Mouse (Mus musculus) intestine, embryonic 16.5 days (tissue): ENCODE results near the gene Rps15. TPM values are rescaled to one million over a fixed set of nuclear protein-coding genes. Genes with fewer than 3 reads are reported as not detected.

Experiments
- ATAC-seq: fragments of 200-750 bp; cut with Nextera tagmentation; 2 replicates; pipeline ENCODE4 v1.8.0; 2017; ENCODE audit warnings: moderate TSS enrichment, moderate library complexity
- H3K27ac ChIP-seq: fragments of 300-500 bp; sonication (generic); 2 replicates; pipeline ENCODE4 v1.5.1; 2014; ENCODE audit warnings: mild to moderate bottlenecking, low read length
- H3K27me3 ChIP-seq: fragments of 300-500 bp; sonication (generic); replicated peaks from 2 replicates; pipeline ENCODE4 v1.6.1; 2014; ENCODE audit warnings: low read length, control low read depth, mixed read lengths; ENCODE audit not compliant: control insufficient read depth, insufficient read depth
- H3K36me3 ChIP-seq: fragments of 300-500 bp; sonication (generic); 2 replicates; pipeline ENCODE4 v1.6.1; 2014; ENCODE audit warnings: low read length, control low read depth; ENCODE audit not compliant: control insufficient read depth, insufficient read depth
- H3K4me1 ChIP-seq: fragments of 300-500 bp; sonication (generic); 2 replicates; pipeline ENCODE4 v1.6.1; 2014; ENCODE audit warnings: low read length, control low read depth, mixed read lengths; ENCODE audit not compliant: control insufficient read depth, insufficient read depth
- H3K4me2 ChIP-seq: fragments of 300-500 bp; sonication (generic); 2 replicates; pipeline ENCODE4 v1.6.1; 2014; ENCODE audit warnings: low read depth, low read length, control low read depth
- H3K4me3 ChIP-seq: fragments of 300-500 bp; sonication (generic); 2 replicates; pipeline ENCODE4 v1.5.1; 2014; ENCODE audit warnings: mild to moderate bottlenecking, low read length
- H3K9ac ChIP-seq: fragments of 300-500 bp; sonication (generic); 2 replicates; pipeline ENCODE4 v1.6.1; 2014; ENCODE audit warnings: low read depth, low read length
- H3K9me3 ChIP-seq: fragments of 300-500 bp; sonication (generic); 2 replicates; pipeline ENCODE4 v1.6.1; 2016; ENCODE audit warnings: low read length, control low read depth; ENCODE audit not compliant: control insufficient read depth
- WGBS: fragments of 180-500 bp; shearing (Covaris S2); extraction: QIAGEN DNeasy Blood & Tissue Kit; methylation state at CpG from one replicate; pipeline ENCODE4 v1.1.7; 2014; 5-methylcytosine and 5-hydroxymethylcytosine counted together
- microRNA-seq: library from miRNA; unstranded; fragments of <30 nt; microRNA quantifications from one replicate; pipeline ENCODE4, GENCODE M21; 2016
- polyA plus RNA-seq: library from polyadenylated mRNA; unstranded; fragments of >200 nt; fragmentation: Nextera tagmentation; extraction: Ambion mirVana; gene quantifications from 2 replicates; pipeline ENCODE4 v1.2.1, GENCODE M21; 2015

Gene Rps15
- polyA plus RNA-seq, 1 experiment from 2014 or later, result 922 TPM

- peak overlapping the region; percentile 52 for H3K9ac ChIP-seq
- H3K9me3 ChIP-seq, result no peaks in the 10 kb centered on the region
- ATAC-seq, result no peak
- peak overlapping the region; percentile 42 for H3K4me3 ChIP-seq
- no peaks in the 10 kb centered on the region for H3K36me3 ChIP-seq
- H3K4me2 ChIP-seq, result peak overlapping the region; percentile 71
- H3K4me1 ChIP-seq, result peaks cover 45% of the 10 kb centered on the region
- peaks cover 32% of the 10 kb centered on the region for H3K27me3 ChIP-seq
- WGBS, result 7% methylated on average over 47 of the region's 47 CpGs
- H3K27ac ChIP-seq, result no peak overlapping the region
Observed at GRCm38 (mm10) chr10:80341491-80342304, 49.4 kb downstream of the Rps15 start.

DNA sequence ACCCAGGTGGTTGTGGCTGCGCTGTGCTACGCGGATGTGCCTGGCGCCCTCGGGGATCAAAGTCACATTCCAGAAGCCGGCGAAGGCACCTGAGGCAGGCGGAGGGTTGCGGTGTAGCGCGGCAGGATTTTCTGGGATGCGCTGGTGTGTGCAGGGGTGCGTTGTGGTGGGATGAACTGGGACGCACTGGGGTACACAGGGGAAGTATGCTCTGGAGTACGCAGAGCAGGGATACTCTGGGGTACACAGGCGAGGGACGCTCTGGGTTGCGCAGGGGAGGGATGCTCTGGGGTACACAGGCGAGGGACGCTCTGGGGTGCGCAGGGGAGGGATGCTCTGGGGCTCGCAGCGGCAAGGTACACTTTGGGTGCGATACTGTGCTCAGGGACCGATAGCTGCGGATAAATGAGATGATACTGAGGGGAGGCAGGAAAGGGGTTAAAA, 50.1 kb downstream of the Rps15 start:
- H3K27ac ChIP-seq, result no peak overlapping the region

GRCm38 (mm10) chr10:80342749-80343424, 50.6 kb downstream of the Rps15 start:
- peak overlapping the region; percentile 71 for H3K4me2 ChIP-seq
- WGBS, result under 1% methylated on average over 29 of the region's 33 CpGs
- H3K9me3 ChIP-seq, result no peaks in the 10 kb centered on the region
- peak overlapping the region; percentile 82; the same call in 1 of the 2 replicates for H3K27ac ChIP-seq
- H3K9ac ChIP-seq, result peak overlapping the region; percentile 48; the same call in 1 of the 2 replicates
- peak overlapping the region; percentile 42 for H3K4me3 ChIP-seq
- ATAC-seq, result peak; percentile 43
- H3K36me3 ChIP-seq, result no peaks in the 10 kb centered on the region
- peaks cover 32% of the 10 kb centered on the region for H3K27me3 ChIP-seq
- H3K4me1 ChIP-seq, result peaks cover 52% of the 10 kb centered on the region

More for the DNA sequence above, 50.1 kb downstream of the Rps15 start:
- Histone ChIP-seq H3K9ac (peak overlapping the region; percentile 52; the same call in 1 of the 2 replicates), H3K27me3 (peaks cover 32% of the 10 kb centered on the region), H3K36me3 (no peaks in the 10 kb centered on the region), H3K4me1 (peaks cover 46% of the 10 kb centered on the region), H3K4me2 (peak overlapping the region; percentile 71), H3K4me3 (peak overlapping the region; percentile 42), H3K9me3 (no peaks in the 10 kb centered on the region)
- peak; percentile 2; the same call in 1 of the 2 replicates for ATAC-seq
- WGBS, result 3% methylated on average over 26 of the region's 26 CpGs

DNA sequence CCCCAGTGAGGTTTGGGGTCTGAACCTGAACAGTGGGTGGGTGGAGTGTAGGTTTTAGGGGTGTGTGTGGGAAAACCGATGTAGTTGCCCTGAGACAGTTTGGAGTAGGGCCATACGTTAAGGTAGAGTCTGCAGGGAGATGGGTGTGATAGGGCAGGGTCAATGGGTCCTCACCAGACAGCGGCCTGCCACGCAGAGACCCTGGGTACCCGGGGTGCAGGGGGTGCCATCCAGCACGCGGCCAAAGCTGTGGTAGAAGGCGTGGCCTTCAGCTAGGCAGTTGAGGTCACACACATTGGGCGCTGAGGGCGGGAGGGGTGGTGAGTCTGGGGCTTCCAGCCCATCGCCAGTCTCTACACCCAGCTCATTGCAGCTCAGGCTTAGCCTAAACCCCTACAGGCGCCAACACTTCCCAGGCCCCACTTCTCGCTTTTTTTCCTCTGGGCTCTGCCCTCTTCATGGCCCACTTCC, 51.2 kb downstream of the Rps15 start:
- no peak for ATAC-seq
- WGBS, result 28% methylated on average over 13 of the region's 13 CpGs
- peaks cover 58% of the 10 kb centered on the region for H3K4me1 ChIP-seq

More for the DNA sequence above, 51.2 kb downstream of the Rps15 start:
- Histone ChIP-seq H3K27ac (peak overlapping the region; percentile 82), H3K4me2 (peak overlapping the region; percentile 71), H3K9me3 (no peaks in the 10 kb centered on the region), H3K4me3 (peak overlapping the region; percentile 42), H3K36me3 (no peaks in the 10 kb centered on the region), H3K9ac (peak overlapping the region; percentile 48), H3K27me3 (peaks cover 36% of the 10 kb centered on the region)

Small RNAs within 50 kb of the gene (microRNA-seq; reads per million reads assigned to microRNA genes)
- 0.91 reads per million for gene Mir6911

Other genes with a start within 250 kb of the Rps15 start
- gene Gpx4, start 245.3 kb upstream of the Rps15 start, polyA plus RNA-seq, result 942 and 972 TPM in 2 replicates
- gene Sbno2, start 186.9 kb upstream of the Rps15 start, polyA plus RNA-seq, result 13.4 and 14.3 TPM in 2 replicates
- 13.8 and 15.7 TPM in 2 replicates for gene Stk11, start 176.7 kb upstream of the Rps15 start, polyA plus RNA-seq
- gene Atp5d, start 153.8 kb upstream of the Rps15 start, polyA plus RNA-seq, result 846 and 854 TPM in 2 replicates
- gene Cbarp, start 151.6 kb upstream of the Rps15 start, polyA plus RNA-seq, result 5.1 TPM in 2 replicates
- gene Midn, start 144.2 kb upstream of the Rps15 start, polyA plus RNA-seq, result 8.8 and 10.3 TPM in 2 replicates
- 53.2 and 62.6 TPM in 2 replicates for gene Cirbp, start 126.5 kb upstream of the Rps15 start, polyA plus RNA-seq
- gene 1600002K03Rik, start 119.5 kb upstream of the Rps15 start, polyA plus RNA-seq, result 23.6 TPM in 2 replicates
- gene Efna2, start 113.0 kb upstream of the Rps15 start, polyA plus RNA-seq, result 7.4 and 8.1 TPM in 2 replicates
- gene Mum1, start 66.0 kb upstream of the Rps15 start, polyA plus RNA-seq, result 40.9 and 42.4 TPM in 2 replicates
- gene Ndufs7, start 43.3 kb upstream of the Rps15 start, polyA plus RNA-seq, result 604 and 616 TPM in 2 replicates
- gene Gamt, start 31.4 kb upstream of the Rps15 start, polyA plus RNA-seq, result 91.0 and 106 TPM in 2 replicates
- gene Dazap1, start 31.0 kb upstream of the Rps15 start, polyA plus RNA-seq, result 36.8 and 37.6 TPM in 2 replicates
- 2.4 and 3.1 TPM in 2 replicates for gene Apc2, start 3.5 kb downstream of the Rps15 start, polyA plus RNA-seq
- gene 2310011J03Rik, start 28.1 kb downstream of the Rps15 start, polyA plus RNA-seq, result 60.4 and 64.3 TPM in 2 replicates
- gene Pcsk4, start 37.0 kb downstream of the Rps15 start, polyA plus RNA-seq, result 10.8 and 12.9 TPM in 2 replicates
- 255 and 314 TPM in 2 replicates for gene Reep6, start 37.5 kb downstream of the Rps15 start, polyA plus RNA-seq
- gene Adamtsl5, start 56.0 kb downstream of the Rps15 start, polyA plus RNA-seq, result 28.2 and 37.2 TPM in 2 replicates
- 0.39 and 0.64 TPM in 2 replicates for gene Plk5, start 64.0 kb downstream of the Rps15 start, polyA plus RNA-seq
- 1.9 and 2.7 TPM in 2 replicates for gene Mex3d, start 95.2 kb downstream of the Rps15 start, polyA plus RNA-seq
- 133 and 144 TPM in 2 replicates for gene Mbd3, start 107.1 kb downstream of the Rps15 start, polyA plus RNA-seq
- gene Uqcr11, start 114.4 kb downstream of the Rps15 start, polyA plus RNA-seq, result 1,179 and 1,252 TPM in 2 replicates
- gene Tcf3, start 141.2 kb downstream of the Rps15 start, polyA plus RNA-seq, result 62.7 and 62.9 TPM in 2 replicates
- 0.06 and 0.10 TPM in 2 replicates for gene Onecut3, start 202.4 kb downstream of the Rps15 start, polyA plus RNA-seq
- 0.09 and 0.17 TPM in 2 replicates for gene Atp8b3, start 246.7 kb downstream of the Rps15 start, polyA plus RNA-seq